Mouse (Mus musculus) MEL (cell line): Measurements from ENCODE around the gene Tgm5. TPM values are rescaled to one million over a fixed set of nuclear protein-coding genes. Genes with fewer than 3 reads are reported as not detected.

Source experiments
- DNase-seq: peaks from one replicate; pipeline ENCODE4 v3.0.0; 2011; ENCODE audit warnings: low read depth, low spot score
- H3K27ac ChIP-seq: 2 replicates; pipeline ENCODE4 v1.5.1; 2012; ENCODE audit warnings: low read depth, mild to moderate bottlenecking, control low read depth, low read length, moderate library complexity; ENCODE audit not compliant: control insufficient read depth
- H3K27me3 ChIP-seq, 2 experiments: fragments of 150-350 bp in 1 of 2; sonication (generic) in 1 of 2; 2 replicates each; pipeline ENCODE4 v1.6.1; 2012; ENCODE audit warnings: low read length in 2 of 2, mild to moderate bottlenecking in 2 of 2, improper control_type of control experiment in 1 of 2, moderate library complexity in 1 of 2; ENCODE audit not compliant: insufficient read depth in 2 of 2, control insufficient read depth in 1 of 2
- H3K36me3 ChIP-seq, 2 experiments: 2 replicates each; pipeline ENCODE4 v1.6.1; 2012 to 2014; ENCODE audit warnings: low read length in 2 of 2, improper control_type of control experiment in 1 of 2, inconsistent platforms in 1 of 2, mild to moderate bottlenecking in 1 of 2; ENCODE audit not compliant: insufficient read depth in 2 of 2, control insufficient read depth in 1 of 2
- H3K4me1 ChIP-seq, 2 experiments: fragments of 150-350 bp in 1 of 2; sonication (generic) in 1 of 2; 2 replicates each; pipeline ENCODE4 v1.6.1; 2012; ENCODE audit warnings: low read length in 2 of 2, improper control_type of control experiment in 1 of 2, mild to moderate bottlenecking in 1 of 2; ENCODE audit not compliant: insufficient read depth in 2 of 2, control insufficient read depth in 1 of 2
- H3K4me3 ChIP-seq, 2 experiments: fragments of 150-350 bp in 1 of 2; sonication (generic) in 1 of 2; 2 replicates each; pipeline ENCODE4 v1.5.1; 2012; ENCODE audit warnings: low read depth in 2 of 2, low read length in 2 of 2, mild to moderate bottlenecking in 2 of 2, moderate library complexity in 2 of 2, control low read depth in 1 of 2, improper control_type of control experiment in 1 of 2; ENCODE audit not compliant: control insufficient read depth in 1 of 2, insufficient read depth in 1 of 2
- H3K79me2 ChIP-seq: 2 replicates; pipeline ENCODE4 v1.6.1; 2012; ENCODE audit warnings: mild to moderate bottlenecking, low read length, moderate library complexity; ENCODE audit not compliant: control insufficient read depth, poor library complexity, insufficient read depth
- H3K9ac ChIP-seq: 2 replicates; pipeline ENCODE4 v1.6.1; 2012; ENCODE audit warnings: low read depth, mild to moderate bottlenecking, control low read depth, low read length, moderate library complexity; ENCODE audit not compliant: control insufficient read depth, poor library complexity, severe bottlenecking
- H3K9me3 ChIP-seq: fragments of 150-350 bp; sonication (generic); replicated peaks from 2 replicates; pipeline ENCODE4 v1.6.1; 2012; ENCODE audit warnings: mild to moderate bottlenecking, low read length, improper control_type of control experiment, moderate library complexity; ENCODE audit not compliant: insufficient read depth
- CHD2 ChIP-seq: IDR thresholded peaks from 2 replicates; pipeline ENCODE4 v1.6.1; 2011; ENCODE audit warnings: low read length, improper control_type of control experiment
- CTCF ChIP-seq, 3 experiments: IDR thresholded peaks in 2 of 3; conservative IDR thresholded peaks in 1 of 3; 2 replicates each; pipeline ENCODE4 v1.5.1; 2011 to 2012; ENCODE audit warnings: low read length in 3 of 3, low read depth in 2 of 3, mild to moderate bottlenecking in 2 of 3, improper control_type of control experiment in 1 of 3, inconsistent platforms in 1 of 3, mixed read lengths in 1 of 3, moderate library complexity in 1 of 3; ENCODE audit not compliant: control insufficient read depth in 1 of 3, insufficient read depth in 1 of 3, poor library complexity in 1 of 3, severe bottlenecking in 1 of 3
- E2F4 ChIP-seq: IDR thresholded peaks from 2 replicates; pipeline ENCODE4 v1.6.1; 2011; ENCODE audit warnings: low read depth, low read length, improper control_type of control experiment, borderline replicate concordance
- ELF1 ChIP-seq: IDR thresholded peaks from 2 replicates; pipeline ENCODE4 v1.6.1; 2014; ENCODE audit warnings: low read depth, mild to moderate bottlenecking, inconsistent platforms, low read length, improper control_type of control experiment, moderate library complexity
- ETS1 ChIP-seq: IDR thresholded peaks from 2 replicates; pipeline ENCODE4 v1.6.1; 2012; ENCODE audit warnings: low read depth, mild to moderate bottlenecking, inconsistent platforms, low read length, improper control_type of control experiment, moderate library complexity
- GABPA ChIP-seq: IDR thresholded peaks from 2 replicates; pipeline ENCODE4 v1.6.1; 2012; ENCODE audit warnings: low read depth, mild to moderate bottlenecking, inconsistent platforms, low read length, improper control_type of control experiment, moderate library complexity
- GATA1 ChIP-seq: IDR thresholded peaks from 2 replicates; pipeline ENCODE4 v1.6.1; 2011; ENCODE audit warnings: low read depth, low read length, improper control_type of control experiment
- JUND ChIP-seq: IDR thresholded peaks from 2 replicates; pipeline ENCODE4 v1.6.1; 2011; ENCODE audit warnings: low read depth, mild to moderate bottlenecking, improper control_type of control experiment, low read length
- KAT2A ChIP-seq: conservative IDR thresholded peaks from 2 replicates; pipeline ENCODE4 v1.6.1; 2012; ENCODE audit warnings: low read depth, low read length, improper control_type of control experiment, inconsistent platforms
- MAX ChIP-seq: IDR thresholded peaks from 2 replicates; pipeline ENCODE4 v1.6.1; 2011; ENCODE audit warnings: low read length, improper control_type of control experiment
- MAZ ChIP-seq: IDR thresholded peaks from 2 replicates; pipeline ENCODE4 v1.6.1; 2012; ENCODE audit warnings: low read depth, mild to moderate bottlenecking, inconsistent platforms, low read length, improper control_type of control experiment
- MEF2A ChIP-seq: IDR thresholded peaks from 2 replicates; pipeline ENCODE4 v1.6.1; 2014; ENCODE audit warnings: low read depth, mild to moderate bottlenecking, inconsistent platforms, low read length, improper control_type of control experiment; ENCODE audit not compliant: poor library complexity, insufficient replicate concordance, severe bottlenecking; ENCODE audit errors: extremely low read depth
- MYB ChIP-seq: IDR thresholded peaks from 2 replicates; pipeline ENCODE4 v1.6.1; 2011; ENCODE audit warnings: mild to moderate bottlenecking, low read depth, low read length, improper control_type of control experiment
- MYC ChIP-seq: IDR thresholded peaks from 2 replicates; pipeline ENCODE4 v1.6.1; 2011; ENCODE audit warnings: low read depth, mild to moderate bottlenecking, low read length, improper control_type of control experiment, moderate library complexity
- NELFE ChIP-seq: IDR thresholded peaks from 2 replicates; pipeline ENCODE4 v1.6.1; 2011; ENCODE audit warnings: low read depth, low read length, improper control_type of control experiment
- POLR2A ChIP-seq, 2 experiments: IDR thresholded peaks; 2 replicates each; pipeline ENCODE4 v1.6.1; 2011 to 2012; ENCODE audit warnings: low read length in 2 of 2, mild to moderate bottlenecking in 2 of 2, control low read depth in 1 of 2, improper control_type of control experiment in 1 of 2, low read depth in 1 of 2, moderate library complexity in 1 of 2; ENCODE audit not compliant: control insufficient read depth in 1 of 2, insufficient read depth in 1 of 2, poor library complexity in 1 of 2
- RAD21 ChIP-seq: IDR thresholded peaks from 2 replicates; pipeline ENCODE4 v1.6.1; 2011; ENCODE audit warnings: mild to moderate bottlenecking, low read depth, low read length, improper control_type of control experiment
- RCOR1 ChIP-seq: IDR thresholded peaks from 2 replicates; pipeline ENCODE4 v1.6.1; 2012; ENCODE audit warnings: low read depth, mild to moderate bottlenecking, inconsistent platforms, low read length, improper control_type of control experiment
- SIN3A ChIP-seq: IDR thresholded peaks from 2 replicates; pipeline ENCODE4 v1.6.1; 2012; ENCODE audit warnings: low read length, improper control_type of control experiment, inconsistent platforms
- UBTF ChIP-seq: IDR thresholded peaks from 2 replicates; pipeline ENCODE4 v1.6.1; 2012; ENCODE audit warnings: low read depth, mild to moderate bottlenecking, inconsistent platforms, low read length, improper control_type of control experiment, moderate library complexity, borderline replicate concordance; ENCODE audit not compliant: insufficient read depth
- USF1 ChIP-seq: IDR thresholded peaks from 2 replicates; pipeline ENCODE4 v1.6.1; 2014; ENCODE audit warnings: low read depth, mild to moderate bottlenecking, inconsistent platforms, low read length, improper control_type of control experiment, moderate library complexity
- ZC3H11A ChIP-seq: IDR thresholded peaks from 2 replicates; pipeline ENCODE4 v1.6.1; 2012; ENCODE audit warnings: low read depth, mild to moderate bottlenecking, inconsistent platforms, low read length, improper control_type of control experiment
- ZKSCAN1 ChIP-seq: IDR thresholded peaks from 2 replicates; pipeline ENCODE4 v1.6.1; 2012; ENCODE audit warnings: low read depth, mild to moderate bottlenecking, inconsistent platforms, low read length, improper control_type of control experiment, moderate library complexity
- polyA plus RNA-seq, 2 experiments: library from polyadenylated mRNA; stranded (reverse) in 1 of 2; unstranded in 1 of 2; fragments of >175 nt in 1 of 2; fragments of >200 nt in 1 of 2; gene quantifications; 2 replicates each; pipeline versions ENCODE4 v1.2.1 to v1.2.4; 2012; ENCODE audit warnings: low replicate concordance in 2 of 2, low read depth in 1 of 2; ENCODE audit not compliant: insufficient read length in 2 of 2, insufficient read depth in 1 of 2, missing spikeins in 1 of 2
- total RNA-seq: library from RNA; depleted of rRNA; stranded (reverse); fragments of 300-350 nt; gene quantifications from 2 replicates; pipeline ENCODE4 v1.2.3, GENCODE M21; 2012; rRNA removed

Tgm5 gene
- total RNA-seq (not detected in 2 replicates), polyA plus RNA-seq (not detected)

DNA sequence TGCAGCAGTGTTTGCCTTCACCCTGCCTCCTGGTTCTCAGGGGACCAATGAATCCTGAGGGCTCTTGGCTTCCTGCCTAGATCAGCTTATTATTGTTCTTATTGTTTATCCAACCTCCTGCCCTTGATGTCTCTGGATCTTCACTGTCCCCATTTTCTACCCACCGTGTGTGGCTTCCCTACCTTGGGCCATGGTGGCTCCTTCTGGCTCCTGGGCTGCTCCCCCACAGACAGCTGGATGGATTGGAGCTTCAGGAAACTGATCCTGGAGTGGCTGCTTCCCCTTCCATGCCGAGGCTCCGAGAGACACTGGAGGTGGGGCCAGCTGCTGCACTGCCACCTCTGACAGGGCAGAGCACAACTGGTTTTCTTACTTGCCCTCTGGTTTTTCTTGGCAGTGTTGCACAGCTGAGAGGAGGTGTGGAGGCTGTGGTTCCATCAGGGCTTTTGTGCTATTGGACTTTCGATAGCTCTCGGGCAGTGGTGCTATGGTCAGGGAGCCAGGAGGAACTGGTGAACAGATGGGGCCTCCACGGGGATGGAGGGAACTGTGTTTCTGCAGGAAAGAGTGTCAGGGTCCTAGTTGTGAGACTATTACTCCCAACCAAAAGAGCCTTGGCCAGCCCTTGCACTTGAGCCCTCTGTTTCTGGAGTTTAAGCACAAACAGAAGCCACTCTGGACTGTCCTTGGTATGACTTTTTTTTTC lies at the start of gene Tgm5:
TSS of gene Tgm5 (minus strand) at position 362 of the 706 bp plus-strand sequence.
- Histone ChIP-seq H3K9me3 (no peaks in the 10 kb centered on the region), H3K79me2 (no peaks in the 10 kb centered on the region), H3K27ac (no peak within 1 kb of the TSS), H3K27me3 (peaks cover 0 to 4% of the 10 kb centered on the region in 2 experiments; a peak in 1 of 4 replicates)
- TF ChIP-seq NELFE (no peak), GATA1 (no peak), ZKSCAN1 (no peak), E2F4 (no peak), MAX (no peak), ZC3H11A (no peak), CHD2 (no peak), CTCF (IDR thresholded peaks at IDR 0.05 in 2 of 3, conservative IDR thresholded peaks at IDR 0.05 in 1 of 3; ENCODE audit: control insufficient read depth in 1 of 3, insufficient read depth in 1 of 3, low read depth in 2 of 3, low read length in 3 of 3, poor library complexity in 1 of 3, severe bottlenecking in 1 of 3) (no peak), MEF2A (no peak), GABPA (no peak), UBTF (no peak), JUND (no peak), POLR2A (IDR thresholded peaks at IDR 0.05; ENCODE audit: control insufficient read depth in 1 of 2, insufficient read depth in 1 of 2, low read depth in 1 of 2, low read length in 2 of 2, poor library complexity in 1 of 2) (no peak), ELF1 (no peak), USF1 (no peak), MAZ (no peak), ETS1 (no peak)
- TF ChIP-seq, all 39 proteins: peak for 0
- no peak within 1 kb of the TSS for H3K4me3 ChIP-seq
- H3K9ac ChIP-seq = no peak within 1 kb of the TSS
- DNase-seq = no peak
- no peaks in the 10 kb centered on the region for H3K36me3 ChIP-seq
- H3K4me1 ChIP-seq = peaks cover 0 to 2% of the 10 kb centered on the region in 2 experiments; a peak in 1 of 4 replicates

DNA sequence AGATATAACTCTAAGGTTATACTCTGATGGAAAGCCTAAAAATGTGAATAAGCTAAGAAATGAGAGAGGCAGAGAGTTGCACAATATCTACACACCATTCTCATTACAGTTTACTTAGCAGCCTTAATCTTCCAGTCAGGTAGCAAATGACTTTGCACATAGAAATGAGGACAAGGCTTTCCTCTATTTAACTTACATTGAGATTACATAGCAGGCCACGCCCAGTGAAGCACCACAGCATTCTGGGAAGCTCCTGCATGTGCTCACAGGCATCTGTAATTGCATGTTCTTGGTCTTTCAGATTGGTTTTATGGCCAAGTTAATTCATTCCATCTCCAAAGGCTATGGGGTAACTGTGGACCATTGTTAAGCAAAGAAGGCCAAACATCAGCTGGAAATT lies 47.2 kb upstream of the Tgm5 start:
- Histone ChIP-seq H3K27me3 (no peaks in the 10 kb centered on the region), H3K4me3 (no peak overlapping the region), H3K27ac (no peak overlapping the region), H3K4me1 (peaks cover 3 to 6% of the 10 kb centered on the region in 2 experiments; a peak in 2 of 4 replicates), H3K9ac (no peak overlapping the region), H3K79me2 (peaks cover 4% of the 10 kb centered on the region), H3K9me3 (no peaks in the 10 kb centered on the region), H3K36me3 (peaks cover 0 to 9% of the 10 kb centered on the region in 2 experiments; a peak in 2 of 4 replicates)
- TF ChIP-seq KAT2A (no peak), MAX (0 out of 2 replicates have a peak, but pooled peaks have one; percentile 27), GABPA (no peak), MYB (no peak), CTCF (IDR thresholded peaks at IDR 0.05 in 2 of 3, conservative IDR thresholded peaks at IDR 0.05 in 1 of 3; ENCODE audit: control insufficient read depth in 1 of 3, insufficient read depth in 1 of 3, low read depth in 2 of 3, low read length in 3 of 3, poor library complexity in 1 of 3, severe bottlenecking in 1 of 3) (no peak), SIN3A (no peak), RCOR1 (no peak), MYC (peak; percentile 63; the same call in 1 of the 2 replicates), CHD2 (no peak), MEF2A (no peak), RAD21 (no peak)
- DNase-seq = peak; percentile 45
